Mouse (Mus musculus): ENCODE data around the gene Etv6. TPM values are rescaled to one million over a fixed set of nuclear protein-coding genes. Genes with fewer than 3 reads are reported as not detected.
A peak's percentile ranks its signal among the peaks of the same experiment; 100 is the strongest.

Etv6 gene
- polyA plus RNA-seq, 1 experiment from 2014 or later, result 3.8 TPM

- Histone ChIP-seq H3K4me2 (no peak overlapping the region), H3K9me3 (replicated peaks) (no peaks in the 10 kb centered on the region), H3K4me1 (replicated peaks) (peaks cover 32% of the 10 kb centered on the region), H3K27me3 (no peaks in the 10 kb centered on the region), H3K27ac (replicated peaks) (no peak overlapping the region), H3K9ac (no peak overlapping the region), H3K4me3 (replicated peaks) (no peak overlapping the region), H3K36me3 (replicated peaks) (no peaks in the 10 kb centered on the region)
- 60% methylated on average over 10 of the region's 10 CpGs for WGBS (ENCODE audit: insufficient replicate concordance)
- no peak for ATAC-seq (ENCODE audit: insufficient read depth)
These were observed 88.8 kb downstream of the Etv6 start for GRCm38 (mm10) chr6:134124256-134124655.

GRCm38 (mm10) chr6:134127996-134128395 lies 92.5 kb downstream of the Etv6 start:
- Histone ChIP-seq H3K4me3 (replicated peaks) (no peak overlapping the region), H3K9ac (no peak overlapping the region), H3K9me3 (replicated peaks) (no peaks in the 10 kb centered on the region), H3K27ac (replicated peaks) (no peak overlapping the region), H3K27me3 (no peaks in the 10 kb centered on the region), H3K4me1 (replicated peaks) (peaks cover 40% of the 10 kb centered on the region), H3K4me2 (no peak overlapping the region), H3K36me3 (replicated peaks) (no peaks in the 10 kb centered on the region)
- no peak for ATAC-seq (ENCODE audit: insufficient read depth)
- 80% methylated on average over 6 of the region's 6 CpGs for WGBS (ENCODE audit: insufficient replicate concordance)

DNA sequence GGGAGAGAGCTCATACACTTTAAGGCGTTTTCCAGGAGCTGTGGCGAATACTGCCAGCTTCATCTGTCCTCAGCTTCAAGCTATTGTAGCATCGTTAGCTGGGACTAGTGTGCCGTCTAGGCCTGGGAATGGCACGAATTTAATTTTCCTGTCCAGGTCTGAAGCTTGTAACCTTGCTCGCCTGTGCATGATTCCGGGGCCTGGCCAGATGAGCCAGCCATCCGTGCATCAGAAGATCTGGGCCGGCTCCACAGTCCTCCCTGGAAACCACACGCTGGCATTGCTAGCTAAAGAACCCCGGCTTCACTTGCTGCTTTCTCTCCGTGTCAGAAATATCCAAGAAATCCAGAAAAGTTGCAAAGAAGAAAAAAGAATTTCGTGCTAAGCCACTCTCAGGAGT lies 93.1 kb downstream of the Etv6 start:
- peaks cover 45% of the 10 kb centered on the region for H3K4me1 ChIP-seq (replicated peaks)
- no peaks in the 10 kb centered on the region for H3K9me3 ChIP-seq (replicated peaks)
- no peak for ATAC-seq (ENCODE audit: insufficient read depth)
- H3K4me3 ChIP-seq (replicated peaks), result no peak overlapping the region
- no peak overlapping the region for H3K9ac ChIP-seq
- H3K27me3 ChIP-seq, result no peaks in the 10 kb centered on the region
- H3K36me3 ChIP-seq (replicated peaks), result no peaks in the 10 kb centered on the region
- H3K27ac ChIP-seq (replicated peaks), result no peak overlapping the region
- 80% methylated on average over 13 of the region's 13 CpGs for WGBS (ENCODE audit: insufficient replicate concordance)
- H3K4me2 ChIP-seq, result no peak overlapping the region

DNA sequence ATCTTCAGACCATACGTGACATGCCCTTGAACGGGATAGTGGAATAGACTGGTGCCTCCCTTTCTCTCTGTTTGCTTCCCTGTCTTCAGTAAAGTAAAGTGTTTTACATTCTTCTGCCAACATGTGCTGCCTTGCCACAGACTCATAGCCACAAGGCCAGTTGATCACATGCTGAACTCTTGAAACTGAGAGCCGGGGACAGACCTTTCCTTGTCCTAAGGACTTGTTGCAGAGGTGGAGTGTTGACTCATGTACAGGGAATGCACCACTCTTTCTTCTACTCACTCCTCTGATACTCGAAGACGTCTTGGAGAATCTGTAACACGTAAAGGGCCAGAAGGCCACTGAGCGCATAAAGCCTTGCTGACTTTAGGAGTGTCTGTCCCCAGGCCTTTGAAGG lies 94.3 kb downstream of the Etv6 start:
- Histone ChIP-seq H3K4me3 (replicated peaks) (no peak overlapping the region), H3K9ac (no peak overlapping the region), H3K27me3 (no peaks in the 10 kb centered on the region), H3K27ac (replicated peaks) (no peak overlapping the region), H3K4me1 (replicated peaks) (peaks cover 46% of the 10 kb centered on the region), H3K36me3 (replicated peaks) (no peaks in the 10 kb centered on the region), H3K4me2 (no peak overlapping the region), H3K9me3 (replicated peaks) (no peaks in the 10 kb centered on the region)
- ATAC-seq (ENCODE audit: insufficient read depth), result no peak
- WGBS (ENCODE audit: insufficient replicate concordance), result 70% methylated on average over 7 of the region's 7 CpGs

- Histone ChIP-seq H3K27me3 (no peaks in the 10 kb centered on the region), H3K9me3 (replicated peaks) (no peaks in the 10 kb centered on the region), H3K36me3 (replicated peaks) (no peaks in the 10 kb centered on the region), H3K9ac (no peak overlapping the region), H3K4me1 (replicated peaks) (peaks cover 51% of the 10 kb centered on the region), H3K27ac (replicated peaks) (peak overlapping the region; percentile 45), H3K4me3 (replicated peaks) (no peak overlapping the region), H3K4me2 (peak overlapping the region; percentile 9; the same call in 1 of the 2 replicates)
- ATAC-seq (ENCODE audit: insufficient read depth), result peak; percentile 76
- 32% methylated on average over 5 of the region's 5 CpGs for WGBS (ENCODE audit: insufficient replicate concordance)
These were observed 95.3 kb downstream of the Etv6 start for GRCm38 (mm10) chr6:134130816-134131215.

- H3K27ac ChIP-seq (replicated peaks), result no peak overlapping the region
- no peak for ATAC-seq (ENCODE audit: insufficient read depth)
- H3K9ac ChIP-seq, result no peak overlapping the region
- 46% methylated on average over 2 of the region's 2 CpGs for WGBS (ENCODE audit: insufficient replicate concordance)
- no peaks in the 10 kb centered on the region for H3K9me3 ChIP-seq (replicated peaks)
- no peak overlapping the region for H3K4me2 ChIP-seq
- no peaks in the 10 kb centered on the region for H3K36me3 ChIP-seq (replicated peaks)
- no peaks in the 10 kb centered on the region for H3K27me3 ChIP-seq
- H3K4me1 ChIP-seq (replicated peaks), result peaks cover 58% of the 10 kb centered on the region
- H3K4me3 ChIP-seq (replicated peaks), result no peak overlapping the region
These were observed 96.1 kb downstream of the Etv6 start for GRCm38 (mm10) chr6:134131601-134132000.

DNA sequence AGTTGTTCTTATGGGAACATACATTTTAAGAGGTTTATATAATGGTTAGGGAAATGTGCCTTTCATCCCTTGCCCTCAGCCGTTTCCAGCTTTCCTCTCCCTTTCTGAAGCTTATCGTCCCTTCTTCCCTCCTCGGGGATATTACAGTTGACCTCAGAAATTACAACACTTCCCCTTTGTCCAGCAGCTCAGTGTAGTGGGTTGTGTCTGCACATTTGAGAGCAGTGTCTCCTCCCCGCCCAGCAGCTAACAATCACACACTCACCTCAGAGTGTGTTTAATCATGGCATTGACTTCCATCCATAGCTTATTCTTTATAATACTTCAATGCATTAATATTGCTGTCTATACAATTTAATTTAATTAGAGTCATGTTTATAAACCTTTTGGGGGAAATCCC lies 98.3 kb downstream of the Etv6 start:
- peaks cover 55% of the 10 kb centered on the region for H3K4me1 ChIP-seq (replicated peaks)
- no peak overlapping the region for H3K4me2 ChIP-seq
- H3K36me3 ChIP-seq (replicated peaks), result no peaks in the 10 kb centered on the region
- H3K27ac ChIP-seq (replicated peaks), result no peak overlapping the region
- no peaks in the 10 kb centered on the region for H3K9me3 ChIP-seq (replicated peaks)
- ATAC-seq (ENCODE audit: insufficient read depth), result no peak
- no peak overlapping the region for H3K4me3 ChIP-seq (replicated peaks)
- no peaks in the 10 kb centered on the region for H3K27me3 ChIP-seq
- H3K9ac ChIP-seq, result no peak overlapping the region
- WGBS (ENCODE audit: insufficient replicate concordance), result 24% methylated on average over 4 of the region's 4 CpGs

DNA sequence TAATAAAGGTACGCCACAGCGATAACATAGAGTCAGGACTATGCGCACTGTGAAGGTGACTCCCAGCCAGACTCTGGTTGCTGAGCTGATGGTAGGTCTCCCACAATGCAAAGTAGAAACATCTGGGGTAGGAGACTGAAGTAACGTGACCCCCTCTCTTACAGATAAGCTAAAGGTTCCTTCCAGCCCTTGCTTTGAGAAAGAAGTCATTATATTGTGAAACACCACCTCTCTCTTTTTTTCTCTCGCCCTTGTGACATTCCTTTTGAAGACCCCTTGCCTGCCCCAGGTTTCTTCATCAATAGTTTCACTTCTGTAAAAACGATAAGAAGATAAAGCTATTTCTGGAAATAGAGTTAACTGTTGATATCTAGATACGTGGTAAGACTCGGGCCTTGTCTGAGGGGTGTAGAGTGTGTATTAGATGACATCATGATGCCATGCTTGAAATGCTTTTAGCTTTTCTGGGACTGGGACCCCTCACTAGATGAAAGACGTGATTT lies 99.4 kb downstream of the Etv6 start:
- Histone ChIP-seq H3K36me3 (replicated peaks) (no peaks in the 10 kb centered on the region), H3K4me3 (replicated peaks) (no peak overlapping the region), H3K4me2 (no peak overlapping the region), H3K9me3 (replicated peaks) (no peaks in the 10 kb centered on the region), H3K27ac (replicated peaks) (0 out of 2 replicates have a peak overlapping the region, but pooled peaks have one; percentile 29), H3K4me1 (replicated peaks) (peaks cover 55% of the 10 kb centered on the region), H3K27me3 (no peaks in the 10 kb centered on the region), H3K9ac (no peak overlapping the region)
- WGBS (ENCODE audit: insufficient replicate concordance), result 47% methylated on average over 9 of the region's 9 CpGs
- no peak for ATAC-seq (ENCODE audit: insufficient read depth)

GRCm38 (mm10) chr6:134136315-134136714 lies 100.8 kb downstream of the Etv6 start:
- no peaks in the 10 kb centered on the region for H3K9me3 ChIP-seq (replicated peaks)
- H3K27me3 ChIP-seq, result no peaks in the 10 kb centered on the region
- no peak for ATAC-seq (ENCODE audit: insufficient read depth)
- no peak overlapping the region for H3K4me2 ChIP-seq
- peaks cover 42% of the 10 kb centered on the region for H3K4me1 ChIP-seq (replicated peaks)
- H3K4me3 ChIP-seq (replicated peaks), result no peak overlapping the region
- H3K36me3 ChIP-seq (replicated peaks), result no peaks in the 10 kb centered on the region
- no peak overlapping the region for H3K9ac ChIP-seq
- no peak overlapping the region for H3K27ac ChIP-seq (replicated peaks)
- 55% methylated on average over 3 of the region's 3 CpGs for WGBS (ENCODE audit: insufficient replicate concordance)

DNA sequence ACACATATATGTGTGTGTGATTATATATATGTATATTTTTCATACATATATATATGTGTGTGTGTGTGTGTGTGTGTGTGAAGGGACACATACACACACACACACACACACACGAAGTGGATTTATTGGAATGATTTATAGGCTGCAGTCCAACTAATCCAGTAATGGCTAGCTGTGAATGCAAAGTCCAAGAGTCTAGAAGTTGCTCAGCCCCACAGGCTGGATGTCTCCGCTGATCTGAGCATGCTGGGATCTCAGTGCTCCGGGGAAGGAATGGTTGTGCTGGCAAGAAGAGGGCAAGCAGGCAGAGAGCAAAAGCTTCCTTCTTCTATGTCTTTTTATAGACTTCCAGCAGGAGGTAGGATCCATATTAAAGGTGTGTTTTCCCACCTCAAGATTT lies 103.9 kb downstream of the Etv6 start:
- WGBS (ENCODE audit: insufficient replicate concordance), result 69% methylated on average over 3 of the region's 3 CpGs
- no peak for ATAC-seq (ENCODE audit: insufficient read depth)

DNA sequence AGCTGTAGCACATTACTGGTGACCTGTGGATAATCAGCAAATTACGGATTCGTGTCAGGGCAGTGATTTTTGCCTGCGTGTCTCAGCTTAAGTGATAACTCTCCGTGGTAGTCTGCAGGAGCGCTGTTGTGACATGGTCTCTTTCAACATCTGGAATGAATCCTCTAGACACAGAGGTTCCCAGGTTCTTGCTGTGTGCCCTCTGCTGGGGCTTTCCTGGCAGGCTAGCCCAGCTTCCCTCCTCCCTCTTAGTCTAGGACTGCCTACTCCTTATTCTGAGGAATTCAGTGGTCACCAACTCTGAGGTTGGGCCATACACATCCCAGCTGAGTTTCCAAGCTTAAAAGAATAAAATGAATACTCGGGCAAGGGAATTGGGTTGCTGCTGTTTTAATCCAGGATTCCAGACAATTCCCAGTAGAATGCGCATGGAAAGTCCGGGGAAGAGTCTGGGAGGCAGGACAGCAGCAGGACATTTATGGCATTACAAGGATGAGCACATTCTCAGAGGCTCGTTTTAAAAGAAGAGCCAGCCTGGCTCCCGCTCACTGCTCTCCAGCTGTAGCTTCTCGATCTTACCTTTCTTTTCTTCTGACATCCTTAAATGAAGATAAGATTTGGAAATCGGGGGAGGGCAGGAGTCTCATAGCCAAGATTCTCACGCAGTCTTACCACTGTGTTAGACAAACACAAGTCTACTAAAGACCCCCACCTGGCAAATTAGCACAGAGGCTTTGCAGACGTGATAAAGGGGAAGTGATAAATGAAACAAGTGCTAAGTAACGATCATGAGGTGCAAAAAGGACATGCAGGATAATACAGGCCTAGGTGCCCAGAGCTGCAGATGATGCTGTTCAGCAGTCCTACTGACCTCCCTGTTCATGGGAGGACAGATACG lies 105.5 kb downstream of the Etv6 start:
- Histone ChIP-seq H3K36me3 (replicated peaks) (no peaks in the 10 kb centered on the region), H3K4me2 (no peak overlapping the region), H3K9ac (no peak overlapping the region), H3K27ac (replicated peaks) (no peak overlapping the region), H3K4me1 (replicated peaks) (peaks cover 30% of the 10 kb centered on the region), H3K9me3 (replicated peaks) (no peaks in the 10 kb centered on the region), H3K27me3 (no peaks in the 10 kb centered on the region), H3K4me3 (replicated peaks) (no peak overlapping the region)
- 47% methylated on average over 16 of the region's 16 CpGs for WGBS (ENCODE audit: insufficient replicate concordance)
- no peak for ATAC-seq (ENCODE audit: insufficient read depth)

More for the DNA sequence above, 103.9 kb downstream of the Etv6 start:
- no peaks in the 10 kb centered on the region for H3K27me3 ChIP-seq
- H3K27ac ChIP-seq (replicated peaks), result no peak overlapping the region
- H3K9ac ChIP-seq, result no peak overlapping the region
- H3K4me1 ChIP-seq (replicated peaks), result peaks cover 38% of the 10 kb centered on the region
- H3K36me3 ChIP-seq (replicated peaks), result no peaks in the 10 kb centered on the region
- H3K9me3 ChIP-seq (replicated peaks), result no peaks in the 10 kb centered on the region
- no peak overlapping the region for H3K4me3 ChIP-seq (replicated peaks)
- no peak overlapping the region for H3K4me2 ChIP-seq

Data from liver, embryonic 15.5 days (tissue).